Mouse (Mus musculus): ENCODE data around the gene Pex7. TPM values are rescaled to one million over a fixed set of nuclear protein-coding genes. Genes with fewer than 3 reads are reported as not detected.
A peak's percentile ranks its signal among the peaks of the same experiment; 100 is the strongest.

The Pex7 gene
- total and polyA plus RNA-seq, 3 experiments, result 15.8 to 22.1 TPM; not detected in 1

DNA sequence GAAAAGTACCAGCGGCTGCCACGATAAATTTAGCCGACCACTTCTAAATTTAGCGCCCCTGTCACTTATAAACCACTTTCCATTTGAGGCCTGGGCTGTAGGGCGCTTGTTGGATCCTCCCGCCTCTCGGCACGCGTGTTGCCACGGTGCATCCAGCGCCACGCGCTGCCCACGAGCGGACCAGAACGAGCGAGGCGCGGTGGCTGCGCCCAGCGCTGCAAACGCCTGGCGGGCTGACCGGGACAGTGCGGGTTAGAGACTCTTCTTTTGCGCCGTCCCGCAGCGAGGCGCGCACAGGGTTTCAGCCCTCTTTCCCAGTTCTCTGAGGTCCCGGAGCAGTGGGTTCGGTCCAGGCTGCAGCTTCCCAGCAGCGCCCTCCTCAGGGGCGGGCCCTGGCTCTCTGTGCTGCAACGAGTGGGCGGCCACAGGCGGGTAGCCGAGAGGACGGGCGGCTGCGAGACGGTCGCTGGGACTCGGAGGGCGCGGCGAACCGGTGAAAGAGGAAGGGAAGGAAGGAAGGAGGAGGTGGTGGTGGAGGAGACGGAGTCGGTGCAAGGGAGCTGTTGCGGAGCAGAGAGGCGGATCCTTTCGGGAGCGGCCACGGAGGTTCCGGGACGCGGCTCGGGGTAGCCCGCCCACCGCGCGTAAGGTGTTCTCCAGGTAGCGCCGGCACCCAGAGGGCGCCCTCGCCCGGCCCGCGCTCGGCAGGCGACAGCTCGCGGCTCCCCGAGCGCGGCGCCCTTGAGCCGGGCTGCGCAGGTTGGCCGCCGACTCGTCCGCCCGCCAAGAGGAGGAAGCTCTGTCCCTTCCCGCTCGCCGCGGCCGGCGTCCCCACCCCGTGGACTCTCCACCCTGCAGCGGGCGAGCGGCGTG lies 26.3 kb upstream of the Pex7 start:
- peak; percentile 62 for DNase-seq (ENCODE audit: low read depth, low spot score)
- Histone ChIP-seq H3K27me3 (ENCODE audit: control insufficient read depth in 1 of 2, insufficient read depth in 2 of 2, low read length in 2 of 2) (peaks cover 19 to 24% of the 10 kb centered on the region in 2 experiments), H3K79me2 (ENCODE audit: control insufficient read depth, insufficient read depth, low read length, poor library complexity) (no peaks in the 10 kb centered on the region), H3K36me3 (ENCODE audit: control insufficient read depth in 1 of 2, insufficient read depth in 2 of 2, low read length in 2 of 2) (peaks cover 0 to 2% of the 10 kb centered on the region in 2 experiments; a peak in 2 of 4 replicates), H3K4me1 (ENCODE audit: control insufficient read depth in 1 of 2, insufficient read depth in 2 of 2, low read length in 2 of 2) (0 out of 4 replicates have a peak, but pooled peaks cover 0 to 3% of the 10 kb centered on the region in 2 experiments), H3K4me3 (ENCODE audit: control insufficient read depth in 1 of 2, insufficient read depth in 1 of 2, low read depth in 2 of 2, low read length in 2 of 2) (peak overlapping the region; percentile 22 to 63; a peak in 3 of 4 replicates), H3K27ac (ENCODE audit: control insufficient read depth, low read depth, low read length) (no peak overlapping the region), H3K9ac (ENCODE audit: control insufficient read depth, low read depth, low read length, poor library complexity, severe bottlenecking) (peak overlapping the region; percentile 53), H3K9me3 (replicated peaks; ENCODE audit: insufficient read depth, low read length) (no peaks in the 10 kb centered on the region)
- no peak for TF ChIP-seq KAT2A (conservative IDR thresholded peaks at IDR 0.05; ENCODE audit: low read depth, low read length)
- TF ChIP-seq CHD1 (IDR thresholded peaks at IDR 0.05; ENCODE audit: low read depth, low read length), result no peak
- TF ChIP-seq TCF12 (IDR thresholded peaks at IDR 0.05; ENCODE audit: low read depth, low read length), result no peak
- no peak for TF ChIP-seq MYB (IDR thresholded peaks at IDR 0.05; ENCODE audit: low read depth, low read length)
- TF ChIP-seq CTCF (IDR thresholded peaks at IDR 0.05 in 2 of 3, conservative IDR thresholded peaks at IDR 0.05 in 1 of 3; ENCODE audit: control insufficient read depth in 1 of 3, insufficient read depth in 1 of 3, low read depth in 2 of 3, low read length in 3 of 3, poor library complexity in 1 of 3, severe bottlenecking in 1 of 3), result peak in 2 of 3 experiments; percentile 19 to 38; a peak in 3 of 6 replicates
- TF ChIP-seq POLR2A (IDR thresholded peaks at IDR 0.05; ENCODE audit: control insufficient read depth in 1 of 2, insufficient read depth in 1 of 2, low read depth in 1 of 2, low read length in 2 of 2, poor library complexity in 1 of 2), result 0 out of 4 replicates have a peak, but pooled peaks of 1 of the 2 experiments have one; percentile 46
- TF ChIP-seq UBTF (IDR thresholded peaks at IDR 0.05; ENCODE audit: borderline replicate concordance, insufficient read depth, low read depth, low read length), result 0 out of 2 replicates have a peak, but pooled peaks have one; percentile 40
- TF ChIP-seq JUND (IDR thresholded peaks at IDR 0.05; ENCODE audit: low read depth, low read length), result no peak
- no peak for TF ChIP-seq EP300 (IDR thresholded peaks at IDR 0.05; ENCODE audit: low read depth in 1 of 2, low read length in 2 of 2)
- no peak for TF ChIP-seq NRF1 (IDR thresholded peaks at IDR 0.05; ENCODE audit: insufficient read depth, low read depth, low read length, poor library complexity, severe bottlenecking)
- TF ChIP-seq MXI1 (IDR thresholded peaks at IDR 0.05; ENCODE audit: low read depth, low read length), result no peak
- TF ChIP-seq GABPA (IDR thresholded peaks at IDR 0.05; ENCODE audit: low read depth, low read length), result no peak
- TF ChIP-seq TAL1 (IDR thresholded peaks at IDR 0.05; ENCODE audit: low read length), result no peak
- no peak for TF ChIP-seq ZC3H11A (IDR thresholded peaks at IDR 0.05; ENCODE audit: low read depth, low read length)
- no peak for TF ChIP-seq E2F4 (IDR thresholded peaks at IDR 0.05; ENCODE audit: borderline replicate concordance, low read depth, low read length)
- TF ChIP-seq ZMIZ1 (IDR thresholded peaks at IDR 0.05; ENCODE audit: low read depth, low read length), result no peak
- no peak for TF ChIP-seq MEF2A (IDR thresholded peaks at IDR 0.05; ENCODE audit: extremely low read depth, insufficient replicate concordance, low read depth, low read length, poor library complexity, severe bottlenecking)
- no peak for TF ChIP-seq HCFC1 (IDR thresholded peaks at IDR 0.05; ENCODE audit: low read depth, low read length)
- no peak for TF ChIP-seq MAZ (IDR thresholded peaks at IDR 0.05; ENCODE audit: low read depth, low read length)
- no peak for TF ChIP-seq SMC3 (IDR thresholded peaks at IDR 0.05; ENCODE audit: low read depth, low read length)
- no peak for TF ChIP-seq USF1 (IDR thresholded peaks at IDR 0.05; ENCODE audit: low read depth, low read length)
- no peak for TF ChIP-seq MAFK (IDR thresholded peaks at IDR 0.05; ENCODE audit: borderline replicate concordance, low read depth, low read length)
- no peak for TF ChIP-seq RAD21 (IDR thresholded peaks at IDR 0.05; ENCODE audit: low read depth, low read length)
- TF ChIP-seq BHLHE40 (IDR thresholded peaks at IDR 0.05; ENCODE audit: borderline replicate concordance, low read depth, low read length), result no peak
- no peak for TF ChIP-seq POLR2AphosphoS2 (IDR thresholded peaks at IDR 0.05; ENCODE audit: low read length)
- TF ChIP-seq RCOR1 (IDR thresholded peaks at IDR 0.05; ENCODE audit: low read depth, low read length), result no peak
- TF ChIP-seq GATA1 (IDR thresholded peaks at IDR 0.05; ENCODE audit: low read depth, low read length), result no peak
